Mouse (Mus musculus) adrenal gland, adult (tissue): Measurements from ENCODE around the gene Ppp1r11.
"Not testable (repeated sequence)": the region's sequence is repeated elsewhere in the genome, so short reads cannot be mapped to it uniquely, and the experiment has no call there.

Experiments used
- DNase-seq, 2 experiments: peaks; one replicate each; pipeline ENCODE4 v3.0.0; 2022 to 2023; ENCODE audit warnings: low spot score in 1 of 2; ENCODE audit not compliant: inconsistent age in 2 of 2

The Ppp1r11 gene

GRCm38 (mm10) chr17:36950981-36951947 is at the start of gene Ppp1r11:
Ppp1r11 (minus strand) TSS chr17:36951741.
- DNase-seq: peak; percentile 98 to 99

GRCm38 (mm10) chr17:37000863-37001262 is 49.3 kb upstream of the Ppp1r11 start, which contains the start of gene Zfp57:
Zfp57 (plus strand) TSS chr17:37001163.
- no peak for DNase-seq

- DNase-seq: no peak
These were observed 46.9 kb upstream of the Ppp1r11 start for GRCm38 (mm10) chr17:36998477-36998876.

GRCm38 (mm10) chr17:36997033-36997735 is 45.6 kb upstream of the Ppp1r11 start:
- DNase-seq: peak; percentile 72 to 91

- no peak for DNase-seq
These were observed 43.9 kb upstream of the Ppp1r11 start for GRCm38 (mm10) chr17:36995448-36995847.

- DNase-seq: no peak
These were observed 43.0 kb upstream of the Ppp1r11 start for GRCm38 (mm10) chr17:36994528-36994927.

GRCm38 (mm10) chr17:36993770-36994325 is 42.3 kb upstream of the Ppp1r11 start:
- no peak for DNase-seq

GRCm38 (mm10) chr17:36992336-36993104 is 41.0 kb upstream of the Ppp1r11 start:
- no peak for DNase-seq

- DNase-seq: not testable (repeated sequence)
These were observed 39.1 kb upstream of the Ppp1r11 start for GRCm38 (mm10) chr17:36990630-36991029.

- DNase-seq: no peak
These were observed 37.9 kb upstream of the Ppp1r11 start, which contains the start of gene H2-M5 for GRCm38 (mm10) chr17:36989437-36989836. H2-M5 (minus strand) TSS chr17:36989537.

- peak in 1 of 2 experiments; percentile 25 for DNase-seq
These were observed 36.9 kb upstream of the Ppp1r11 start for GRCm38 (mm10) chr17:36988475-36988874.

GRCm38 (mm10) chr17:36982253-36983155 is 31.0 kb upstream of the Ppp1r11 start:
- DNase-seq: no peak

GRCm38 (mm10) chr17:36981845-36982244 is 30.3 kb upstream of the Ppp1r11 start:
- no peak for DNase-seq

GRCm38 (mm10) chr17:36981221-36981813 is 29.8 kb upstream of the Ppp1r11 start, which contains the start of gene 2410137M14Rik:
2410137M14Rik (minus strand) TSS chr17:36981237.
- DNase-seq: peak in 1 of 2 experiments; percentile 27

- no peak for DNase-seq
These were observed 21.8 kb upstream of the Ppp1r11 start for GRCm38 (mm10) chr17:36973271-36973787.

- no peak for DNase-seq
These were observed 21.2 kb upstream of the Ppp1r11 start for GRCm38 (mm10) chr17:36972791-36973190.

- no peak for DNase-seq
These were observed 19.8 kb upstream of the Ppp1r11 start for GRCm38 (mm10) chr17:36971172-36971850.

GRCm38 (mm10) chr17:36970316-36970890 is 18.9 kb upstream of the Ppp1r11 start:
- DNase-seq: no peak
